8 mouse cellular contexts compared by ENCODE assay signal in the genomic region with DNA sequence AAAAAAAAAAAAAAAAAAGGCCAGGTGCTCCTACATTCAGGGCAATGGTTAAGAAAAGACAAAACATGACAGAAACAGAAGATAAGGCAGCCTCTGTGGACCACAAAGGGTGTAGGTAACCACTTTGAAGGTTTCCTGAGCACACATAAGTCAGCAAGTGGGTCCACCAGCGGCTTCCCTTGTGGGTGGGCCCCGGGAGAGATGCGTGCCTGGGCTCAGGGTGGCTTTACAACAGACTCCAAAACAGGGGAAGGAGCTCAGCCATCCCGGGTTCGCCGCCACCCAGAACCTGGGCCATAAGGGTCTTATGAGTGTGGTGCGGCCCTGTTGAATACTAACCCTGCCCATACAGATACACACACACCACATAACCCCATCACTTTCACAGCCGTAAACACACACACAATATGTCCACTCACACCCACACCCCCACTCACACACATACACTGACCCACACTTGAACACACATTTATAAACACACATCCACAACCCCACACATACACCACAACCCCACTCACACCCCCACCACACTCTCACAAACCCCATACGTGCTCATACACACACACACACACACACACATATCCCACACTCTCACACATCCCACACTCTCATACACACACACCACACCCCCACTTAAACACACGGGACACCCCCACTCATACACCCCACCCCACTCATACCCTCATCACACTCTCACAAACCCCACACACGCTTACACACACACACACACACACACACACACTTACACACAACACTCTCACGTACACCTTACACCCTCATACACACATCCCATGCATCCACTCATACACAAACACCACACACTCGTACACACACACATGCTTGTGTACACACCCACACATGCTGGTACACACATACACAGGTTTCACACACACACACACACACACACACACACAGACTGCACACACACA. TPM values are rescaled to one million over a fixed set of nuclear protein-coding genes. Genes with fewer than 3 reads are reported as not detected.
DNase-seq lines count a peak whose midpoint lies in the region; ATAC-seq and TF ChIP-seq lines count a peak whose summit lies in the region.

No protein-coding gene starts in this region.

- H3K4me2 ChIP-seq in kidney, embryonic 14.5 days (replicated peaks; ENCODE audit: low read depth, low read length), result no peak overlapping the region; the same call in 1 of the 2 replicates
- H3K4me2 ChIP-seq in limb, embryonic 12.5 days, result peak overlapping the region; percentile 85

- H3K4me1 ChIP-seq in kidney, embryonic 14.5 days (ENCODE audit: control insufficient read depth, insufficient read depth, low read length), result peaks cover 10% of the 10 kb centered on the region
- peaks cover 21% of the 10 kb centered on the region for H3K4me1 ChIP-seq in limb, embryonic 12.5 days (replicated peaks)
- H3K4me1 ChIP-seq in small intestine, adult 2 months (ENCODE audit: control insufficient read depth, insufficient read depth, insufficient read length, low read length), result peaks cover 18% of the 10 kb centered on the region

- H3K27ac ChIP-seq in kidney, embryonic 14.5 days (ENCODE audit: low read depth, low read length), result no peak overlapping the region
- H3K27ac ChIP-seq in limb, embryonic 12.5 days, result peak overlapping the region; percentile 41; the same call in 1 of the 2 replicates
- H3K27ac ChIP-seq in small intestine, adult 2 months (ENCODE audit: insufficient read depth, low read depth, low read length), result no peak overlapping the region

- no peaks in the 10 kb centered on the region for H3K9me3 ChIP-seq in kidney, embryonic 14.5 days (ENCODE audit: control insufficient read depth, low read length)
- no peaks in the 10 kb centered on the region for H3K9me3 ChIP-seq in limb, embryonic 12.5 days

- ATAC-seq in kidney, embryonic 14.5 days (ENCODE audit: low FRiP score, low TSS enrichment), result peak; percentile 67
- ATAC-seq in erythroblast, adult 5-6 weeks (replicated peaks; ENCODE audit: low FRiP score, poor library complexity, severe bottlenecking), result peak; percentile 52
- peak; percentile 78 for ATAC-seq in limb, embryonic 12.5 days (ENCODE audit: insufficient number of reproducible peaks, insufficient read depth, low FRiP score, low TSS enrichment, low read depth)

- no peaks in the 10 kb centered on the region for H3K27me3 ChIP-seq in kidney, embryonic 14.5 days (ENCODE audit: control insufficient read depth, insufficient read depth, low read length)
- H3K27me3 ChIP-seq in limb, embryonic 12.5 days, result no peaks in the 10 kb centered on the region
- no peaks in the 10 kb centered on the region for H3K27me3 ChIP-seq in small intestine, adult 2 months (ENCODE audit: control insufficient read depth, insufficient read depth, low read length)

- H3K9ac ChIP-seq in kidney, embryonic 14.5 days (ENCODE audit: low read depth, low read length), result no peak overlapping the region
- H3K9ac ChIP-seq in limb, embryonic 12.5 days (replicated peaks), result no peak overlapping the region

- H3K36me3 ChIP-seq in kidney, embryonic 14.5 days (ENCODE audit: control insufficient read depth, insufficient read depth, low read length), result no peaks in the 10 kb centered on the region; the same call in 1 of the 2 replicates
- H3K36me3 ChIP-seq in limb, embryonic 12.5 days, result peaks cover 4% of the 10 kb centered on the region; the same call in 1 of the 2 replicates
- H3K36me3 ChIP-seq in small intestine, adult 2 months (ENCODE audit: control insufficient read depth, insufficient read depth, low read length), result no peaks in the 10 kb centered on the region; the same call in 1 of the 2 replicates

- peak overlapping the region; percentile 100 for H3K4me3 ChIP-seq in kidney, embryonic 14.5 days (ENCODE audit: low read length)
- H3K4me3 ChIP-seq in limb, embryonic 12.5 days (replicated peaks), result peak overlapping the region; percentile 100
- peak overlapping the region; percentile 95 for H3K4me3 ChIP-seq in small intestine, adult 2 months (ENCODE audit: low read depth, low read length)

- no peak for DNase-seq in kidney, adult 8-10 months
- no peak for DNase-seq in adrenal gland, postnatal 14 days
- no peak for DNase-seq in spleen, adult 18-20 months
- no peak for DNase-seq in embryo, embryonic 10.5 days (ENCODE audit: low spot score)

- WGBS in kidney, embryonic 14.5 days, result 80% methylated on average over 13 of the region's 13 CpGs
- 81% methylated on average over 13 of the region's 13 CpGs for WGBS in limb, embryonic 12.5 days
- WGBS in small intestine, adult 2 months, result 70% methylated on average over 13 of the region's 13 CpGs

- TF ChIP-seq POLR2A in small intestine, adult 2 months (IDR thresholded peaks at IDR 0.05; ENCODE audit: low read depth, low read length), result no peak

- no peak for TF ChIP-seq CTCF in small intestine, adult 2 months (IDR thresholded peaks at IDR 0.05; ENCODE audit: extremely low read depth, insufficient read length, insufficient replicate concordance, low read depth, low read length)

RNA-seq across cellular contexts. Expression of gene Dnajc11, which starts 0.7 kb away (rescaled TPM):
- 55.0 and 74.5 TPM in 2 replicates for polyA plus RNA-seq in kidney, embryonic 14.5 days (2014; fragmentation: Nextera tagmentation; extraction: Ambion mirVana)
- 17.1 and 26.3 TPM in 2 replicates for total RNA-seq in erythroblast, adult 5-6 weeks (2015; ENCODE audit: low replicate concordance)
- total RNA-seq in erythroblast, adult 5-6 weeks (2017; ENCODE audit: low replicate concordance), result 39.4 and 50.2 TPM in 2 replicates
- polyA plus RNA-seq in limb, embryonic 12.5 days (2016; fragmentation: Nextera tagmentation; extraction: Ambion mirVana), result 86.9 and 93.3 TPM in 2 replicates
- 28.1 and 32.0 TPM in 2 replicates for polyA plus RNA-seq in small intestine, adult 2 months (2012; rRNA removed)
- 117 and 122 TPM in 2 replicates for total RNA-seq in adrenal gland, postnatal 14 days (2021)

RNA-seq across cellular contexts. Expression of gene Thap3, which starts 56.0 kb away (rescaled TPM):
- 29.2 and 35.8 TPM in 2 replicates for polyA plus RNA-seq in kidney, embryonic 14.5 days (2014; fragmentation: Nextera tagmentation; extraction: Ambion mirVana)
- 0.58 and 2.1 TPM in 2 replicates for total RNA-seq in erythroblast, adult 5-6 weeks (2015; ENCODE audit: low replicate concordance)
- total RNA-seq in erythroblast, adult 5-6 weeks (2017; ENCODE audit: low replicate concordance), result 0.84 TPM in 1 of 2 replicates, not detected in the other
- polyA plus RNA-seq in limb, embryonic 12.5 days (2016; fragmentation: Nextera tagmentation; extraction: Ambion mirVana), result 45.5 and 46.7 TPM in 2 replicates
- polyA plus RNA-seq in small intestine, adult 2 months (2012; rRNA removed), result 13.0 and 24.2 TPM in 2 replicates
- total RNA-seq in adrenal gland, postnatal 14 days (2021), result 15.2 and 15.5 TPM in 2 replicates
